Mouse (Mus musculus) brain, embryonic 14.5 days (tissue): ENCODE results near the gene Tsc1.

ENCODE experiments used
- CTCF ChIP-seq: fragments of 200-500 bp; IDR thresholded peaks from 2 replicates; pipeline ENCODE4 v1.5.1; 2012; ENCODE audit warnings: inconsistent platforms, mild to moderate bottlenecking, moderate library complexity, borderline replicate concordance; ENCODE audit not compliant: insufficient read depth, insufficient read length; ENCODE audit errors: extremely low read depth
- POLR2A ChIP-seq: fragments of 200-500 bp; IDR thresholded peaks from 2 replicates; pipeline ENCODE4 v1.6.1; 2012; ENCODE audit warnings: mild to moderate bottlenecking, inconsistent platforms, borderline replicate concordance; ENCODE audit not compliant: poor library complexity, insufficient read depth, insufficient read length, severe bottlenecking; ENCODE audit errors: extremely low read depth

DNA sequence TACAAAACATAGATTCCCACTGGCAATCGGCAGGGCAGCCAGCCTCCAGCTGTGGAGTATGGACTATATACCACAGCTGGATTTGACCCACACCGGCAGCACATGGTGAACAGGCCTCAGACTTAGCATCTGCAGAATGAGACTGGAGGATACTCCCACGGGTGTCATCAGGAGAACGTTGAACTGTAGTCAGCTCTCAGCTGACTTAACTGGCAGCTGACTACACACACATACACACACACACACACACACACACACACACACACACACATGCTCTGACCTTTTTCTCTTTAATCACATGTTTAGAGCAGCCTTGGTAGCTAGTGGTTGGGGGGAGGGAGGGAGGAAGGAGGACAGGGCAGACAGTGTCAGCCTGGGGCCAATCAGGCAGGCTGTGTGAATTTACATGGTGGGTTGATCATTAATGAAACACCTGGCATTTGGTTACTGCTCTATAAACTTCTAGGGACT, 11.1 kb upstream of the Tsc1 start:
- TF ChIP-seq POLR2A: no peak
- no peak for TF ChIP-seq CTCF
